Mouse (Mus musculus): ENCODE data around the gene Kcnj9.

- TF ChIP-seq GATA1 (IDR thresholded peaks at IDR 0.05; ENCODE audit: borderline replicate concordance, low read length), result no peak
- no peak for TF ChIP-seq CTCF (IDR thresholded peaks at IDR 0.05; ENCODE audit: low read depth, low read length)
- no peak for TF ChIP-seq POLR2AphosphoS5 (IDR thresholded peaks at IDR 0.05; ENCODE audit: insufficient replicate concordance, low read depth, low read length)
- TF ChIP-seq GATA2 (IDR thresholded peaks at IDR 0.05; ENCODE audit: borderline replicate concordance, low read depth, low read length), result no peak
Observed at GRCm38 (mm10) chr1:172340729-172341321, 11.7 kb upstream of the Kcnj9 start, which contains the start of gene Kcnj10.

All from G1E (cell line).